19 mouse cellular contexts compared by ENCODE assay signal in the genomic region with DNA sequence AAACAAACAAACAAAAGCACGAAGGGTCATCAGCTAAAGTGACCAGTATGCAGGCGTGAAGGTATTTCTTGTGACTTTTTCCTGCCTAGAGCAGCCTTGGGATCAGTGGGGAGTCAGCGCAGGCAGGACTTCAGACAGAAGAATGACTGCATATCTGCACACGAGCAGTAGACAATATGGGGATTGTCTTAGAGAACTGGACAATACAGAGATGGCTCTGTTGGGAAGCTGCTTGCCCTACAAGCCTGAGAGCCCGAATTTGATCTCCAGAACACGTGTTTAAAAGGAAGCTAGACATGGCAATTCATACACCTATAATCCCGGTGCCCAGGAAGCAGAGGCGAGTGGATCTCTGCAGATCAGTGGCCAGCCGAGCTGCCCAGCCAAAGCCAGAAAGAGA.
DNase-seq lines count a peak whose midpoint lies in the region; ATAC-seq lines count a peak whose summit lies in the region.
"Had no signal": no experiment of that assay in that cellular context is flagged by ENCODE, and none has a peak within 500 bp of the region (broad histone marks: within the 10 kb centered on the region; RNA-seq: fewer than 3 reads in every experiment).

No protein-coding gene starts in this region.

- H3K36me3 ChIP-seq in limb, embryonic 12.5 days: no peaks in the 10 kb centered on the region
- no peaks in the 10 kb centered on the region for H3K36me3 ChIP-seq in limb, embryonic 10.5 days
- no peaks in the 10 kb centered on the region for H3K36me3 ChIP-seq in embryonic facial prominence, embryonic 10.5 days (replicated peaks)
- H3K36me3 ChIP-seq in embryonic facial prominence, embryonic 15.5 days: no peaks in the 10 kb centered on the region
- no peaks in the 10 kb centered on the region for H3K36me3 ChIP-seq in stomach, embryonic 16.5 days (ENCODE audit: control insufficient read depth, insufficient read depth, low read length)
- H3K36me3 ChIP-seq: forebrain, embryonic 15.5 days; heart, embryonic 15.5 days had no signal

- H3K27me3 ChIP-seq in limb, embryonic 12.5 days: no peaks in the 10 kb centered on the region
- 0 out of 2 replicates have a peak, but pooled peaks cover 5% of the 10 kb centered on the region for H3K27me3 ChIP-seq in limb, embryonic 10.5 days (ENCODE audit: low read depth, poor library complexity, severe bottlenecking)
- no peaks in the 10 kb centered on the region; the same call in 1 of the 2 replicates for H3K27me3 ChIP-seq in embryonic facial prominence, embryonic 10.5 days (replicated peaks; ENCODE audit: low read depth, poor library complexity, severe bottlenecking)
- H3K27me3 ChIP-seq in embryonic facial prominence, embryonic 15.5 days: no peaks in the 10 kb centered on the region
- H3K27me3 ChIP-seq in stomach, embryonic 16.5 days (ENCODE audit: control insufficient read depth, insufficient read depth, low read length): no peaks in the 10 kb centered on the region
- H3K27me3 ChIP-seq: forebrain, embryonic 15.5 days; heart, embryonic 15.5 days had no signal

- no peaks in the 10 kb centered on the region for H3K4me1 ChIP-seq in limb, embryonic 12.5 days (replicated peaks)
- no peaks in the 10 kb centered on the region for H3K4me1 ChIP-seq in limb, embryonic 10.5 days
- peaks cover 9% of the 10 kb centered on the region; the same call in 1 of the 2 replicates for H3K4me1 ChIP-seq in embryonic facial prominence, embryonic 10.5 days
- H3K4me1 ChIP-seq in embryonic facial prominence, embryonic 15.5 days: peaks cover 19% of the 10 kb centered on the region
- H3K4me1 ChIP-seq in stomach, embryonic 16.5 days (ENCODE audit: control insufficient read depth, insufficient read depth, low read length): no peaks in the 10 kb centered on the region
- H3K4me1 ChIP-seq: forebrain, embryonic 15.5 days; heart, embryonic 15.5 days had no signal

- H3K9ac ChIP-seq in limb, embryonic 12.5 days (replicated peaks): no peak overlapping the region
- H3K9ac ChIP-seq in embryonic facial prominence, embryonic 15.5 days: no peak overlapping the region
- H3K9ac ChIP-seq in stomach, embryonic 16.5 days (ENCODE audit: low read length): no peak overlapping the region
- H3K9ac ChIP-seq: forebrain, embryonic 15.5 days; heart, embryonic 15.5 days had no signal

- no peak overlapping the region for H3K4me3 ChIP-seq in limb, embryonic 12.5 days (replicated peaks)
- H3K4me3 ChIP-seq in limb, embryonic 10.5 days: no peak overlapping the region
- no peak overlapping the region for H3K4me3 ChIP-seq in embryonic facial prominence, embryonic 10.5 days
- no peak overlapping the region for H3K4me3 ChIP-seq in embryonic facial prominence, embryonic 15.5 days (replicated peaks)
- H3K4me3 ChIP-seq in stomach, embryonic 16.5 days (replicated peaks; ENCODE audit: low read length): no peak overlapping the region
- H3K4me3 ChIP-seq: forebrain, embryonic 15.5 days; heart, adult 2 months; heart, embryonic 15.5 days had no signal

- ATAC-seq in limb, embryonic 12.5 days (ENCODE audit: insufficient number of reproducible peaks, insufficient read depth, low FRiP score, low TSS enrichment, low read depth): no peak
- ATAC-seq in embryonic facial prominence, embryonic 15.5 days (ENCODE audit: insufficient number of reproducible peaks, low FRiP score, low TSS enrichment, low read depth): no peak
- ATAC-seq in stomach, embryonic 16.5 days (ENCODE audit: insufficient read depth, low FRiP score): no peak
- ATAC-seq: forebrain, embryonic 15.5 days; hindbrain, embryonic 16.5 days; inflammation-experienced regulatory T-cells, adult 6 months had no signal

- H3K27ac ChIP-seq in limb, embryonic 12.5 days: 0 out of 2 replicates have a peak overlapping the region, but pooled peaks have one; percentile 41
- H3K27ac ChIP-seq in limb, embryonic 10.5 days: no peak overlapping the region
- peak overlapping the region; percentile 49 for H3K27ac ChIP-seq in embryonic facial prominence, embryonic 10.5 days (replicated peaks)
- H3K27ac ChIP-seq in embryonic facial prominence, embryonic 15.5 days (replicated peaks): peak overlapping the region; percentile 91
- peak overlapping the region; percentile 74 for H3K27ac ChIP-seq in stomach, embryonic 16.5 days (ENCODE audit: low read length)
- H3K27ac ChIP-seq: forebrain, embryonic 15.5 days; heart, adult 2 months; heart, embryonic 15.5 days had no signal

- H3K4me2 ChIP-seq in limb, embryonic 12.5 days: no peak overlapping the region
- no peak overlapping the region for H3K4me2 ChIP-seq in embryonic facial prominence, embryonic 15.5 days (replicated peaks)
- no peak overlapping the region for H3K4me2 ChIP-seq in stomach, embryonic 16.5 days (ENCODE audit: low read depth, low read length)
- H3K4me2 ChIP-seq: forebrain, embryonic 15.5 days; heart, embryonic 11.5 days; heart, embryonic 15.5 days had no signal

- no peaks in the 10 kb centered on the region for H3K9me3 ChIP-seq in limb, embryonic 12.5 days
- H3K9me3 ChIP-seq in limb, embryonic 10.5 days (replicated peaks): no peaks in the 10 kb centered on the region
- no peaks in the 10 kb centered on the region for H3K9me3 ChIP-seq in embryonic facial prominence, embryonic 10.5 days
- H3K9me3 ChIP-seq in embryonic facial prominence, embryonic 15.5 days (replicated peaks): no peaks in the 10 kb centered on the region
- no peaks in the 10 kb centered on the region for H3K9me3 ChIP-seq in stomach, embryonic 16.5 days (replicated peaks; ENCODE audit: control insufficient read depth, low read length)
- H3K9me3 ChIP-seq: forebrain, embryonic 15.5 days; heart, embryonic 15.5 days had no signal

- no peak for DNase-seq in limb, embryonic 10.5 days (ENCODE audit: low spot score)
- DNase-seq in embryonic facial prominence, embryonic 10.5 days (ENCODE audit: low spot score): no peak
- no peak for DNase-seq in cerebellum, postnatal 25 days
- no peak for DNase-seq in frontal cortex, postnatal 14 days (ENCODE audit: low spot score in 2 of 2)
- DNase-seq: adrenal gland, adult 2 months; adrenal gland, postnatal 25 days; cerebellum, adult 2 months; cerebellum, postnatal 10 days; gastrocnemius, postnatal 10 days; heart, adult 2 months; heart, postnatal 14 days had no signal

- 85% methylated on average over 9 of the region's 9 CpGs for WGBS in limb, embryonic 12.5 days
- 86% methylated on average over 9 of the region's 9 CpGs for WGBS in limb, embryonic 10.5 days
- WGBS in embryonic facial prominence, embryonic 10.5 days: 71% methylated on average over 9 of the region's 9 CpGs
- WGBS in embryonic facial prominence, embryonic 15.5 days: 61% methylated on average over 9 of the region's 9 CpGs
- WGBS in stomach, embryonic 16.5 days: 76% methylated on average over 9 of the region's 9 CpGs
